Mouse (Mus musculus): ENCODE data around the gene Acss2. TPM values are rescaled to one million over a fixed set of nuclear protein-coding genes. Genes with fewer than 3 reads are reported as not detected.
A peak's percentile ranks its signal among the peaks of the same experiment; 100 is the strongest.

The Acss2 gene
- polyA plus RNA-seq, 1 experiment from 2014 or later = 20.6 TPM

DNA sequence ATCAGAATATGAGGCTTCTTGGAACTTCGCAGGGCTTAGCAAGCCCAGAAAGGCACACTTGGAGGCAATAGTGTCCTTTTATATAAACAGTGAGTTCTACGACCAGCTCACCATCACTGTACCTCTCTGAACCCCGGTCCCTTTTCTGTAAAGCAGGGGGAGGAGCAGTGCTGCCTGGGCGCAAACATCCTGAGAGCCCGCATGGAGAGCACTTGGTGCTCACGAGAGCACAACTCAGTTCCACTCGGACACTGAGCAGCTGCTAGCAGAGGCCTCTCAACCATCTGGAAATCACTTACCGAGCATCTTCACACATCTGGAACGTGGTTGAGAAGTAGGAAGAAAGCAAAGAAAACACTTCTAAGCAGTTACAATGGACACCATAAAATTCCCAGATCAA, 58.9 kb downstream of the Acss2 start:
- no peak overlapping the region for H3K4me2 ChIP-seq (ENCODE audit: low read depth, low read length, severe bottlenecking)
- H3K4me3 ChIP-seq (ENCODE audit: low read depth, low read length) = no peak overlapping the region
- ATAC-seq (replicated peaks; ENCODE audit: low FRiP score) = no peak
- no peak overlapping the region for H3K27ac ChIP-seq (ENCODE audit: low read depth, low read length)
- no peaks in the 10 kb centered on the region for H3K27me3 ChIP-seq (ENCODE audit: control insufficient read depth, insufficient read depth, low read length)
- H3K36me3 ChIP-seq (ENCODE audit: control insufficient read depth, insufficient read depth, low read length) = no peaks in the 10 kb centered on the region
- no peak overlapping the region for H3K9ac ChIP-seq (ENCODE audit: low read length)
- WGBS = 89% methylated on average over 9 of the region's 9 CpGs
- H3K4me1 ChIP-seq (replicated peaks; ENCODE audit: control insufficient read depth, insufficient read depth, low read length) = no peaks in the 10 kb centered on the region
- DNase-seq (ENCODE audit: low spot score) = peak; percentile 27
- no peaks in the 10 kb centered on the region for H3K9me3 ChIP-seq (ENCODE audit: control insufficient read depth, low read length)

DNA sequence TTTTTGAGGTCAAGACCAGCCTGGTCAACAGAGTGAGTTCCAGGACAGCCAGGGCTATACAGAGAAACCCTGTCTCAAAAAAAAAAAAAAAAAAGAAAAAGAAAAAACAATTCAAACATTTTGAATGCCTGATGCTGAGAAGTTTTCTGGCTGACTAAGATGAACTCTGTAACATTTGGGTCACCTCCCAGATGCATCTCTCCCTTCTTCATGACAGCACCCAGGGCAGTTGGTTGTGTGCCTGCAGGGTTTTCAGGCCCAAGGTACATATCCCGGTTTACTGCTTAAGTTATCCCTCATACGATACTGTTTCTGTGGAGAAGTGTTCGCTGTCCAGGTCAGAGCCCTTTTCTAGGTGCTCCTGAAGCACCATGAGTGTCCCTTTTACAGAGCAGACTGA, 62.6 kb downstream of the Acss2 start:
- WGBS = 98% methylated on average over 3 of the region's 3 CpGs
- no peak overlapping the region for H3K4me2 ChIP-seq (ENCODE audit: low read depth, low read length, severe bottlenecking)
- no peaks in the 10 kb centered on the region for H3K36me3 ChIP-seq (ENCODE audit: control insufficient read depth, insufficient read depth, low read length)
- no peak overlapping the region for H3K27ac ChIP-seq (ENCODE audit: low read depth, low read length)
- ATAC-seq (replicated peaks; ENCODE audit: low FRiP score) (no peak), DNase-seq (ENCODE audit: low spot score) (peak; percentile 30)
- H3K27me3 ChIP-seq (ENCODE audit: control insufficient read depth, insufficient read depth, low read length) = no peaks in the 10 kb centered on the region
- no peak overlapping the region for H3K4me3 ChIP-seq (ENCODE audit: low read depth, low read length)
- H3K9ac ChIP-seq (ENCODE audit: low read length) = no peak overlapping the region
- H3K4me1 ChIP-seq (replicated peaks; ENCODE audit: control insufficient read depth, insufficient read depth, low read length) = no peaks in the 10 kb centered on the region
- H3K9me3 ChIP-seq (ENCODE audit: control insufficient read depth, low read length) = no peaks in the 10 kb centered on the region

GRCm38 (mm10) chr2:155582384-155582995, 64.7 kb downstream of the Acss2 start:
- no peaks in the 10 kb centered on the region for H3K36me3 ChIP-seq (ENCODE audit: control insufficient read depth, insufficient read depth, low read length)

DNA sequence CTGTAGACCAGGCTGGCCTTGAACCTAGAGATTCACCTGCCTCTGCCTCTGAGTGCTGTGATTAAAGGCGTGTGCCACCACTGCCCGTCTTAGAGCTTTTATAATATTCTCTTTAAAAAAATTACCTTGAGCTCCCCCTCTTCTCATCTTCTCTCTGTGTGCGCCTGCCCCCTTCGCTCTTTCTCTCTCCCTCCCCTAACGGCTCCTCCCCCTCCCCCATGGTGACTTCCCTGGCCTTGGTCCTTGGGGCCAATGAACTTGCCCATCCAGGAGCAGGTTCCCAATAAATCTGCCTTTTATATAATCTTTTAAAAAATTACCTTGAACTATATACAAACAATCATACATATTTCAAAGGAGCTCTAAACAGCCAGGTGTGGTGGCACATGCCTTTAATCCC, 65.2 kb downstream of the Acss2 start:
- H3K4me2 ChIP-seq (ENCODE audit: low read depth, low read length, severe bottlenecking) = no peak overlapping the region
- no peaks in the 10 kb centered on the region for H3K36me3 ChIP-seq (ENCODE audit: control insufficient read depth, insufficient read depth, low read length)
- no peak overlapping the region for H3K9ac ChIP-seq (ENCODE audit: low read length)
- H3K4me3 ChIP-seq (ENCODE audit: low read depth, low read length) = no peak overlapping the region
- H3K9me3 ChIP-seq (ENCODE audit: control insufficient read depth, low read length) = no peaks in the 10 kb centered on the region
- no peaks in the 10 kb centered on the region for H3K27me3 ChIP-seq (ENCODE audit: control insufficient read depth, insufficient read depth, low read length)
- 87% methylated on average over 5 of the region's 5 CpGs for WGBS
- no peak for ATAC-seq (replicated peaks; ENCODE audit: low FRiP score)
- peak; percentile 20 for DNase-seq (ENCODE audit: low spot score)
- H3K27ac ChIP-seq (ENCODE audit: low read depth, low read length) = no peak overlapping the region
- H3K4me1 ChIP-seq (replicated peaks; ENCODE audit: control insufficient read depth, insufficient read depth, low read length) = no peaks in the 10 kb centered on the region; the same call in 1 of the 2 replicates

More at GRCm38 (mm10) chr2:155582384-155582995, 64.7 kb downstream of the Acss2 start:
- H3K4me2 ChIP-seq (ENCODE audit: low read depth, low read length, severe bottlenecking) = no peak overlapping the region
- no peak for ATAC-seq (replicated peaks; ENCODE audit: low FRiP score)
- H3K4me3 ChIP-seq (ENCODE audit: low read depth, low read length) = no peak overlapping the region
- WGBS = 78% methylated on average over 4 of the region's 4 CpGs
- H3K27ac ChIP-seq (ENCODE audit: low read depth, low read length) = no peak overlapping the region
- no peaks in the 10 kb centered on the region for H3K27me3 ChIP-seq (ENCODE audit: control insufficient read depth, insufficient read depth, low read length)
- no peak overlapping the region for H3K9ac ChIP-seq (ENCODE audit: low read length)
- H3K9me3 ChIP-seq (ENCODE audit: control insufficient read depth, low read length) = no peaks in the 10 kb centered on the region
- no peaks in the 10 kb centered on the region; the same call in 1 of the 2 replicates for H3K4me1 ChIP-seq (replicated peaks; ENCODE audit: control insufficient read depth, insufficient read depth, low read length)
- peak; percentile 28 for DNase-seq (ENCODE audit: low spot score)

DNA sequence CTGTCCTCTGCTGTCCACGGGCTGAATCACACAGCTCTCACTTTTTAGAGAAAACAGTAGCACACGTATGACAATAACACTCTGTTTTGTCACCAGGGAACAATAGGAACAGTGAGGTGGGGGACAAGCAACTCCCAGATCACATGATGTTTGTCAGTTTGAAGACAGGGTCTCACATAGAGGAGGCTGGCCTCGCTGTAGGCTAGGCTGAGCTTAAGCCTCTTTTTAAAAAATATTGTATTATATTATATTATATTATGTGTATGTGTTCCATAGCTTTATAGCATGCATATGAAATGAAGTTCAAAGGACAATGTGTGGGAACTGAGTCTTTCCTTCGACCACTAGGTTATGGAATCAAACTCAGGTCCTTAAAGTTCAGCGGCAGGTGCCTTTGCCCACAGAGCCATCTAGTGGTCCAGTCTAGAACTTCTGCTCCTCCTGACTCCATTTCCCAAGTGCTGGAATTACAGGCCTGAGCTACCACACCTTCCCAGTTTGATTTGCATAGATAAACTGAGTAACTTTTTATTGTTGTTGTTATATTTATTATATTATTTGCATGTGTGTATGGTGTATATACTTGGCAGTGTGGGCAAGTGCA, 66.3 kb downstream of the Acss2 start:
- Histone ChIP-seq H3K27me3 (ENCODE audit: control insufficient read depth, insufficient read depth, low read length) (no peaks in the 10 kb centered on the region), H3K4me3 (ENCODE audit: low read depth, low read length) (no peak overlapping the region), H3K4me1 (replicated peaks; ENCODE audit: control insufficient read depth, insufficient read depth, low read length) (no peaks in the 10 kb centered on the region; the same call in 1 of the 2 replicates), H3K4me2 (ENCODE audit: low read depth, low read length, severe bottlenecking) (no peak overlapping the region), H3K9ac (ENCODE audit: low read length) (no peak overlapping the region), H3K9me3 (ENCODE audit: control insufficient read depth, low read length) (no peaks in the 10 kb centered on the region), H3K36me3 (ENCODE audit: control insufficient read depth, insufficient read depth, low read length) (no peaks in the 10 kb centered on the region), H3K27ac (ENCODE audit: low read depth, low read length) (no peak overlapping the region)
- WGBS = 42% methylated on average over 5 of the region's 5 CpGs
- ATAC-seq (replicated peaks; ENCODE audit: low FRiP score) = 0 out of 2 replicates have a peak, but pooled peaks have one; percentile 49
- DNase-seq (ENCODE audit: low spot score) = peak; percentile 77

DNA sequence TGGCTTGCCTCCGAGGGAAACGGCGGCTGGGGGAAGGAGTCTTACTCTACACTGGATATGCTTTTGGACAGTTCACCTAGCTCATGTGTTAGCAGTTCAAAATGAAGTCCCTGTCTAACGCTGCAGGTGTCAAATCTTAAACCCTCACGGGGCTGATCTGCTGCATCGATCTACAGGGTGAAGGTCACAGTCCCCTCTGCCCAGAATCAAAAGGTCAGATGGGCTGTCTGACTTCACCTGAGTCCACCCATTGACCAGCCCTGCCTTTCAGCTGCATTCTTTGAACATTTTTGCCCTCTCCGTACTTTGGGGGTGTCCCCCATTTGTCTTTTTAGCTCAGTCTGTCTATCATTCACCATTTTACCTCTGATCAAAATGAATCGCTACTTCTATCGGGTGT, 67.3 kb downstream of the Acss2 start:
- Histone ChIP-seq H3K4me3 (ENCODE audit: low read depth, low read length) (no peak overlapping the region), H3K9ac (ENCODE audit: low read length) (no peak overlapping the region), H3K4me2 (ENCODE audit: low read depth, low read length, severe bottlenecking) (no peak overlapping the region), H3K27ac (ENCODE audit: low read depth, low read length) (no peak overlapping the region), H3K9me3 (ENCODE audit: control insufficient read depth, low read length) (no peaks in the 10 kb centered on the region), H3K36me3 (ENCODE audit: control insufficient read depth, insufficient read depth, low read length) (no peaks in the 10 kb centered on the region), H3K4me1 (replicated peaks; ENCODE audit: control insufficient read depth, insufficient read depth, low read length) (no peaks in the 10 kb centered on the region; the same call in 1 of the 2 replicates), H3K27me3 (ENCODE audit: control insufficient read depth, insufficient read depth, low read length) (no peaks in the 10 kb centered on the region)
- ATAC-seq (replicated peaks; ENCODE audit: low FRiP score) (no peak), DNase-seq (ENCODE audit: low spot score) (no peak)
- 68% methylated on average over 9 of the region's 9 CpGs for WGBS

GRCm38 (mm10) chr2:155585486-155585885, 67.7 kb downstream of the Acss2 start:
- Histone ChIP-seq H3K9ac (ENCODE audit: low read length) (no peak overlapping the region), H3K36me3 (ENCODE audit: control insufficient read depth, insufficient read depth, low read length) (no peaks in the 10 kb centered on the region), H3K27ac (ENCODE audit: low read depth, low read length) (no peak overlapping the region), H3K4me2 (ENCODE audit: low read depth, low read length, severe bottlenecking) (no peak overlapping the region), H3K4me3 (ENCODE audit: low read depth, low read length) (no peak overlapping the region), H3K27me3 (ENCODE audit: control insufficient read depth, insufficient read depth, low read length) (no peaks in the 10 kb centered on the region), H3K9me3 (ENCODE audit: control insufficient read depth, low read length) (no peaks in the 10 kb centered on the region), H3K4me1 (replicated peaks; ENCODE audit: control insufficient read depth, insufficient read depth, low read length) (no peaks in the 10 kb centered on the region; the same call in 1 of the 2 replicates)
- DNase-seq (ENCODE audit: low spot score) = no peak
- no peak for ATAC-seq (replicated peaks; ENCODE audit: low FRiP score)
- 34% methylated on average over 10 of the region's 10 CpGs for WGBS

- Histone ChIP-seq H3K27ac (ENCODE audit: low read depth, low read length) (no peak overlapping the region), H3K27me3 (ENCODE audit: control insufficient read depth, insufficient read depth, low read length) (no peaks in the 10 kb centered on the region), H3K9ac (ENCODE audit: low read length) (no peak overlapping the region), H3K4me3 (ENCODE audit: low read depth, low read length) (no peak overlapping the region), H3K9me3 (ENCODE audit: control insufficient read depth, low read length) (no peaks in the 10 kb centered on the region), H3K36me3 (ENCODE audit: control insufficient read depth, insufficient read depth, low read length) (no peaks in the 10 kb centered on the region), H3K4me1 (replicated peaks; ENCODE audit: control insufficient read depth, insufficient read depth, low read length) (no peaks in the 10 kb centered on the region; the same call in 1 of the 2 replicates), H3K4me2 (ENCODE audit: low read depth, low read length, severe bottlenecking) (no peak overlapping the region)
- DNase-seq (ENCODE audit: low spot score) (no peak), ATAC-seq (replicated peaks; ENCODE audit: low FRiP score) (no peak)
- WGBS = 76% methylated on average over 3 of the region's 3 CpGs
Observed at GRCm38 (mm10) chr2:155588136-155588535, 70.4 kb downstream of the Acss2 start.

DNA sequence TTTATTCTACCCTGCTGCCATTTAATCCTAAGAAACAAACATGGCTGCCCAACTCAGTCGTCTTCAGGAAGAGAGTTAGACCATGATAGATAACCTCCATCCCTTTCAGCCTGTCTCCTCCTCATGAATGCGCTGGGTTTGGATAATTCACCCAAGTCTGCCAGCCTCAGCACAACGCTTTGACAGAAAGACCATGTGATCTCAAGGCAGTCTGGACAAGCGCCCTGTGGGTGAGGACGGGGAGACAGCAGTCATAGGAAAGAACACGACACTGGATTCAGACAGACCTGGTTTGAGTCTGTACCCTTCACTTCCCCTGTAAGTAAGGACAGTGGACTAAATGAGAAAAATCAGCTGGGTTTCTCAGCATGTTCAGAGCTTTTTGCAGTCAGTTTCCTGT, 71.8 kb downstream of the Acss2 start:
- 78% methylated on average over 6 of the region's 6 CpGs for WGBS
- H3K9ac ChIP-seq (ENCODE audit: low read length) = no peak overlapping the region

More for the DNA sequence above, 71.8 kb downstream of the Acss2 start:
- Histone ChIP-seq H3K36me3 (ENCODE audit: control insufficient read depth, insufficient read depth, low read length) (no peaks in the 10 kb centered on the region), H3K27ac (ENCODE audit: low read depth, low read length) (no peak overlapping the region), H3K4me2 (ENCODE audit: low read depth, low read length, severe bottlenecking) (no peak overlapping the region), H3K27me3 (ENCODE audit: control insufficient read depth, insufficient read depth, low read length) (no peaks in the 10 kb centered on the region), H3K9me3 (ENCODE audit: control insufficient read depth, low read length) (no peaks in the 10 kb centered on the region), H3K4me3 (ENCODE audit: low read depth, low read length) (no peak overlapping the region), H3K4me1 (replicated peaks; ENCODE audit: control insufficient read depth, insufficient read depth, low read length) (no peaks in the 10 kb centered on the region; the same call in 1 of the 2 replicates)
- no peak for DNase-seq (ENCODE audit: low spot score)
- ATAC-seq (replicated peaks; ENCODE audit: low FRiP score) = no peak

All from forebrain, embryonic 11.5 days (tissue).